Mouse (Mus musculus): ENCODE data around the gene Cmip.

DNA sequence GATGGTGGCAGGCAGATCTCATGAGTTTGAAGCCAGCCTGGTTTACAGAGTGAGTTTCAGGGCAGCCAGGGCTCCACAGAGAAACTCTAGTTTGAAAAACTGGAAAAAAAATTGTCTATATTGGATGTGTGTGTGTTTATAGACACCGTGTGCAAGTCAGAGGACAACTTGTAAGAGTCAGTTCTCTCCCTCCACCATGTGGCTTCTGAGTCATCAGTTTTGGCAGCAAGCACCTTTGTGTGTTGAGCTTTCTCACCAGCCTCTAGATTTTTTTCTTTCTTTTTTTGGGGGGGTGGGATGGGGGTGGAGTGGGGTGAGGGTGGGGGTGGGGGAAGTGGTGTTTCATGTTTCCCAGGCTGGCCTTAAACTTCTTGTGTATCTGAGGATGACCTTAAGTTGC lies 228.5 kb downstream of the Cmip start:
- TF ChIP-seq GATA1 (IDR thresholded peaks at IDR 0.05; ENCODE audit: low read depth, low read length) (no peak), CTCF (IDR thresholded peaks at IDR 0.05 in 2 of 3, conservative IDR thresholded peaks at IDR 0.05 in 1 of 3; ENCODE audit: control insufficient read depth in 1 of 3, insufficient read depth in 1 of 3, low read depth in 2 of 3, low read length in 3 of 3, poor library complexity in 1 of 3, severe bottlenecking in 1 of 3) (no peak), MAFK (IDR thresholded peaks at IDR 0.05; ENCODE audit: borderline replicate concordance, low read depth, low read length) (no peak), USF2 (IDR thresholded peaks at IDR 0.05; ENCODE audit: borderline replicate concordance in 1 of 2, insufficient read depth in 1 of 2, low read depth in 1 of 2, low read length in 2 of 2) (no peak), TCF12 (IDR thresholded peaks at IDR 0.05; ENCODE audit: low read depth, low read length) (no peak), MYB (IDR thresholded peaks at IDR 0.05; ENCODE audit: low read depth, low read length) (no peak), POLR2A (IDR thresholded peaks at IDR 0.05; ENCODE audit: control insufficient read depth in 1 of 2, insufficient read depth in 1 of 2, low read depth in 1 of 2, low read length in 2 of 2, poor library complexity in 1 of 2) (no peak), EP300 (IDR thresholded peaks at IDR 0.05; ENCODE audit: low read depth in 1 of 2, low read length in 2 of 2) (no peak), MEF2A (IDR thresholded peaks at IDR 0.05; ENCODE audit: extremely low read depth, insufficient replicate concordance, low read depth, low read length, poor library complexity, severe bottlenecking) (no peak), ZC3H11A (IDR thresholded peaks at IDR 0.05; ENCODE audit: low read depth, low read length) (no peak), CHD2 (IDR thresholded peaks at IDR 0.05; ENCODE audit: low read length) (no peak), MAZ (IDR thresholded peaks at IDR 0.05; ENCODE audit: low read depth, low read length) (no peak), GABPA (IDR thresholded peaks at IDR 0.05; ENCODE audit: low read depth, low read length) (no peak), POLR2AphosphoS2 (IDR thresholded peaks at IDR 0.05; ENCODE audit: low read length) (no peak)

All from MEL (cell line).